Mouse (Mus musculus) neural tube, embryonic 14.5 days (tissue): ENCODE data around the gene Npas2. TPM values are rescaled to one million over a fixed set of nuclear protein-coding genes. Genes with fewer than 3 reads are reported as not detected.

Source experiments
- ATAC-seq: fragments of 200-750 bp; cut with Nextera tagmentation; 2 replicates; pipeline ENCODE4 v1.8.0; 2017; ENCODE audit warnings: low read depth, mild to moderate bottlenecking, moderate TSS enrichment, moderate library complexity
- H3K27ac ChIP-seq: fragments of 300-500 bp; sonication (generic); 2 replicates; pipeline ENCODE4 v1.5.1; 2014; ENCODE audit warnings: low read depth, mild to moderate bottlenecking, control low read depth, low read length, moderate library complexity, mixed read lengths
- H3K27me3 ChIP-seq: fragments of 300-500 bp; sonication (generic); 2 replicates; pipeline ENCODE4 v1.6.1; 2014; ENCODE audit warnings: low read length; ENCODE audit not compliant: control insufficient read depth, insufficient read depth
- H3K36me3 ChIP-seq: fragments of 300-500 bp; sonication (generic); 2 replicates; pipeline ENCODE4 v1.6.1; 2014; ENCODE audit warnings: low read length, mixed read lengths; ENCODE audit not compliant: control insufficient read depth, insufficient read depth
- H3K4me1 ChIP-seq: fragments of 300-500 bp; sonication (generic); 2 replicates; pipeline ENCODE4 v1.6.1; 2014; ENCODE audit warnings: low read length; ENCODE audit not compliant: control insufficient read depth, insufficient read depth
- H3K4me2 ChIP-seq: fragments of 300-500 bp; sonication (generic); 2 replicates; pipeline ENCODE4 v1.6.1; 2014; ENCODE audit warnings: mild to moderate bottlenecking, low read depth, low read length, control low read depth
- H3K4me3 ChIP-seq: fragments of 300-500 bp; sonication (generic); 2 replicates; pipeline ENCODE4 v1.5.1; 2014; ENCODE audit warnings: low read depth, low read length, control low read depth, mixed read lengths
- H3K9ac ChIP-seq: fragments of 300-500 bp; sonication (generic); replicated peaks from 2 replicates; pipeline ENCODE4 v1.6.1; 2014; ENCODE audit warnings: low read depth, mild to moderate bottlenecking, control low read depth, low read length, mixed read lengths
- H3K9me3 ChIP-seq: fragments of 300-500 bp; sonication (generic); 2 replicates; pipeline ENCODE4 v1.6.1; 2016; ENCODE audit warnings: low read length; ENCODE audit not compliant: control insufficient read depth
- WGBS: fragments of 180-500 bp; shearing (Covaris S2); extraction: QIAGEN DNeasy Blood & Tissue Kit; methylation state at CpG from one replicate; pipeline ENCODE4 v1.1.7; 2014; 5-methylcytosine and 5-hydroxymethylcytosine counted together
- polyA plus RNA-seq: library from polyadenylated mRNA; unstranded; fragments of >200 nt; fragmentation: Nextera tagmentation; extraction: Ambion mirVana; gene quantifications from 2 replicates; pipeline ENCODE4 v1.2.1, GENCODE M21; 2014

The Npas2 gene
- polyA plus RNA-seq, 1 experiment from 2014 or later = 1.8 TPM

- Histone ChIP-seq H3K4me3 (no peak overlapping the region), H3K4me1 (no peaks in the 10 kb centered on the region), H3K27me3 (no peaks in the 10 kb centered on the region), H3K9ac (no peak overlapping the region), H3K9me3 (no peaks in the 10 kb centered on the region), H3K36me3 (no peaks in the 10 kb centered on the region), H3K27ac (no peak overlapping the region), H3K4me2 (no peak overlapping the region)
- 50% methylated on average over 7 of the region's 7 CpGs for WGBS
- ATAC-seq = no peak
Measured at GRCm38 (mm10) chr1:39330857-39331594, 137.5 kb downstream of the Npas2 start.

- Histone ChIP-seq H3K9me3 (no peaks in the 10 kb centered on the region), H3K4me1 (no peaks in the 10 kb centered on the region), H3K9ac (no peak overlapping the region), H3K36me3 (no peaks in the 10 kb centered on the region), H3K27ac (no peak overlapping the region), H3K27me3 (no peaks in the 10 kb centered on the region), H3K4me3 (no peak overlapping the region), H3K4me2 (no peak overlapping the region)
- WGBS = 81% methylated on average over 4 of the region's 4 CpGs
- no peak for ATAC-seq
Measured at GRCm38 (mm10) chr1:39332456-39332855, 138.9 kb downstream of the Npas2 start.

- Histone ChIP-seq H3K27ac (no peak overlapping the region), H3K4me1 (no peaks in the 10 kb centered on the region), H3K4me2 (no peak overlapping the region), H3K4me3 (no peak overlapping the region), H3K9ac (no peak overlapping the region), H3K9me3 (no peaks in the 10 kb centered on the region), H3K36me3 (no peaks in the 10 kb centered on the region), H3K27me3 (no peaks in the 10 kb centered on the region)
- ATAC-seq = no peak
- WGBS = 30% methylated on average over 15 of the region's 15 CpGs
Measured at GRCm38 (mm10) chr1:39335561-39336196, 142.1 kb downstream of the Npas2 start.

GRCm38 (mm10) chr1:39336788-39337187 lies 143.3 kb downstream of the Npas2 start:
- no peaks in the 10 kb centered on the region for H3K36me3 ChIP-seq
- no peak overlapping the region for H3K4me2 ChIP-seq
- no peak overlapping the region for H3K27ac ChIP-seq
- no peak for ATAC-seq
- H3K4me3 ChIP-seq = no peak overlapping the region
- 77% methylated on average over 8 of the region's 8 CpGs for WGBS
- no peaks in the 10 kb centered on the region for H3K4me1 ChIP-seq
- H3K9ac ChIP-seq = no peak overlapping the region
- no peaks in the 10 kb centered on the region for H3K9me3 ChIP-seq
- no peaks in the 10 kb centered on the region for H3K27me3 ChIP-seq

GRCm38 (mm10) chr1:39338831-39339230 lies 145.3 kb downstream of the Npas2 start:
- H3K4me3 ChIP-seq = no peak overlapping the region
- H3K9ac ChIP-seq = no peak overlapping the region
- ATAC-seq = no peak
- H3K4me2 ChIP-seq = no peak overlapping the region
- H3K9me3 ChIP-seq = no peaks in the 10 kb centered on the region
- H3K27me3 ChIP-seq = no peaks in the 10 kb centered on the region
- no peak overlapping the region for H3K27ac ChIP-seq
- no peaks in the 10 kb centered on the region for H3K36me3 ChIP-seq
- 80% methylated on average over 10 of the region's 10 CpGs for WGBS
- no peaks in the 10 kb centered on the region for H3K4me1 ChIP-seq

GRCm38 (mm10) chr1:39339455-39339854 lies 145.9 kb downstream of the Npas2 start:
- Histone ChIP-seq H3K9ac (no peak overlapping the region), H3K27me3 (no peaks in the 10 kb centered on the region), H3K9me3 (no peaks in the 10 kb centered on the region), H3K4me1 (no peaks in the 10 kb centered on the region), H3K4me3 (no peak overlapping the region), H3K4me2 (no peak overlapping the region), H3K36me3 (no peaks in the 10 kb centered on the region), H3K27ac (no peak overlapping the region)
- ATAC-seq = no peak
- WGBS = 70% methylated on average over 5 of the region's 5 CpGs

- Histone ChIP-seq H3K27me3 (no peaks in the 10 kb centered on the region), H3K9ac (no peak overlapping the region), H3K4me1 (no peaks in the 10 kb centered on the region), H3K36me3 (no peaks in the 10 kb centered on the region), H3K27ac (no peak overlapping the region), H3K4me2 (no peak overlapping the region), H3K9me3 (no peaks in the 10 kb centered on the region), H3K4me3 (no peak overlapping the region)
- no peak for ATAC-seq
- WGBS = 84% methylated on average over 6 of the region's 6 CpGs
Measured at GRCm38 (mm10) chr1:39340156-39340555, 146.6 kb downstream of the Npas2 start.

GRCm38 (mm10) chr1:39340647-39341046 lies 147.1 kb downstream of the Npas2 start:
- Histone ChIP-seq H3K4me3 (no peak overlapping the region), H3K27ac (no peak overlapping the region), H3K36me3 (no peaks in the 10 kb centered on the region), H3K4me2 (no peak overlapping the region), H3K4me1 (no peaks in the 10 kb centered on the region), H3K9me3 (no peaks in the 10 kb centered on the region), H3K27me3 (no peaks in the 10 kb centered on the region), H3K9ac (no peak overlapping the region)
- ATAC-seq = peak; percentile 75
- 28% methylated on average over 8 of the region's 8 CpGs for WGBS

GRCm38 (mm10) chr1:39341807-39342206 lies 148.3 kb downstream of the Npas2 start:
- no peaks in the 10 kb centered on the region for H3K27me3 ChIP-seq
- H3K36me3 ChIP-seq = no peaks in the 10 kb centered on the region
- H3K27ac ChIP-seq = no peak overlapping the region
- H3K9ac ChIP-seq = no peak overlapping the region
- no peak for ATAC-seq
- H3K4me2 ChIP-seq = no peak overlapping the region
- 93% methylated on average over 4 of the region's 4 CpGs for WGBS
- H3K9me3 ChIP-seq = no peaks in the 10 kb centered on the region
- H3K4me1 ChIP-seq = no peaks in the 10 kb centered on the region
- no peak overlapping the region for H3K4me3 ChIP-seq
